Mouse (Mus musculus) layer of hippocampus, postnatal 36 days (tissue): Measurements from ENCODE around the gene Fcgr2b. TPM values are rescaled to one million over a fixed set of nuclear protein-coding genes. Genes with fewer than 3 reads are reported as not detected.

ENCODE experiments used
- DNase-seq, 2 experiments: peaks; one replicate each; pipeline ENCODE4 v3.0.0; 2022
- total RNA-seq, 2 experiments: library from RNA; stranded (reverse); gene quantifications; 2 replicates each; pipeline ENCODE4 v1.2.3; 2021

Fcgr2b gene
- total RNA-seq, 2 experiments from 2014 or later: 4.5 to 4.6 TPM

GRCm38 (mm10) chr1:170924485-170924884 lies 51.9 kb downstream of the Fcgr2b start:
- no peak for DNase-seq

GRCm38 (mm10) chr1:170919308-170919707 lies 57.0 kb downstream of the Fcgr2b start:
- no peak for DNase-seq

- DNase-seq: no peak
Measured at GRCm38 (mm10) chr1:170915657-170916056, 60.7 kb downstream of the Fcgr2b start.

GRCm38 (mm10) chr1:170912891-170913615 lies 63.3 kb downstream of the Fcgr2b start, which contains the start of gene Fcrlb:
Gene Fcrlb, minus strand, starts transcription at chr1:170912941.
- DNase-seq: no peak

GRCm38 (mm10) chr1:170911907-170912660 lies 64.3 kb downstream of the Fcgr2b start:
- DNase-seq: no peak

Other genes with a start within 250 kb of the Fcgr2b start
- 10 to 100 TPM; 48.7 to 50.9 TPM for gene Atf6, start 108.8 kb downstream of the Fcgr2b start, total RNA-seq
- gene Gm26620, start 91.5 kb downstream of the Fcgr2b start, total RNA-seq: under 1 TPM; 0.48 to 0.60 TPM
- 10 to 100 TPM; 14.8 to 15.6 TPM for gene Dusp12, start 91.0 kb downstream of the Fcgr2b start, total RNA-seq
- under 1 TPM; 0.45 to 0.58 TPM for gene Fcrlb, start 63.6 kb downstream of the Fcgr2b start, total RNA-seq
- not detected for gene Fcrla, start 49.0 kb downstream of the Fcgr2b start, total RNA-seq
- under 1 TPM in 1 of 2 experiments, not detected in 1; 0.30 TPM for gene Fcgr4, start 42.4 kb upstream of the Fcgr2b start, total RNA-seq
- 10 to 100 TPM in 1 of 2 experiments, 1 to 10 TPM in 1; 9.7 to 10.4 TPM for gene Fcgr3, start 88.4 kb upstream of the Fcgr2b start, total RNA-seq
- 1 to 10 TPM in 1 of 2 experiments, under 1 TPM in 1; 0.92 to 1.8 TPM for gene Cfap126, start 137.4 kb upstream of the Fcgr2b start, total RNA-seq
- 100 to 1,000 TPM; 191 to 202 TPM for gene Sdhc, start 174.1 kb upstream of the Fcgr2b start, total RNA-seq
- not detected for gene Mpz, start 174.2 kb upstream of the Fcgr2b start, total RNA-seq
- gene Pcp4l1, start 219.7 kb upstream of the Fcgr2b start, total RNA-seq: 10 to 100 TPM; 39.4 to 42.3 TPM
- under 1 TPM; 0.20 to 0.25 TPM for gene Nr1i3, start 237.4 kb upstream of the Fcgr2b start, total RNA-seq
- 10 to 100 TPM; 72.4 to 80.2 TPM for gene Tomm40l, start 246.0 kb upstream of the Fcgr2b start, total RNA-seq
- 1 to 10 TPM in 1 of 2 experiments, not detected in 1; 1.2 TPM for gene Apoa2, start 248.5 kb upstream of the Fcgr2b start, total RNA-seq